Mouse (Mus musculus): ENCODE data around the gene Thsd4.

The Thsd4 gene

DNA sequence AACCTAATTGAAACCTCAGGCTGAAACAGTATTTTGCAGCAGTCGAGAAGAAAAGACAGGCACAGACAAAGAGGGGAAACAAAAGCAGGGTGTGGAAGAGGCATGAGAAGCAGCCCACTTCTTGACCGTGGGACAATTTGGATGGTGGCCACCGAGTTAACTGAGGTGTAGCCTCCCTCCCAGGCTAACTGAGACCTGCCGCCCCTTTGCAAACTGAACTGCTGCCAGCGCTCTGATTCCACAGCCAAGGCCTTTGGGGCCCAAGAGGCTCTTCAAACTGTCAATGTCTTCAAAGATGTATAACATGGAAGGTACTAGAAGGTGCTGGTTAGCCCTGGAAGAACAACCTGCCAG, 254.6 kb downstream of the Thsd4 start:
- no peak for DNase-seq (ENCODE audit: low read depth, low spot score)

DNA sequence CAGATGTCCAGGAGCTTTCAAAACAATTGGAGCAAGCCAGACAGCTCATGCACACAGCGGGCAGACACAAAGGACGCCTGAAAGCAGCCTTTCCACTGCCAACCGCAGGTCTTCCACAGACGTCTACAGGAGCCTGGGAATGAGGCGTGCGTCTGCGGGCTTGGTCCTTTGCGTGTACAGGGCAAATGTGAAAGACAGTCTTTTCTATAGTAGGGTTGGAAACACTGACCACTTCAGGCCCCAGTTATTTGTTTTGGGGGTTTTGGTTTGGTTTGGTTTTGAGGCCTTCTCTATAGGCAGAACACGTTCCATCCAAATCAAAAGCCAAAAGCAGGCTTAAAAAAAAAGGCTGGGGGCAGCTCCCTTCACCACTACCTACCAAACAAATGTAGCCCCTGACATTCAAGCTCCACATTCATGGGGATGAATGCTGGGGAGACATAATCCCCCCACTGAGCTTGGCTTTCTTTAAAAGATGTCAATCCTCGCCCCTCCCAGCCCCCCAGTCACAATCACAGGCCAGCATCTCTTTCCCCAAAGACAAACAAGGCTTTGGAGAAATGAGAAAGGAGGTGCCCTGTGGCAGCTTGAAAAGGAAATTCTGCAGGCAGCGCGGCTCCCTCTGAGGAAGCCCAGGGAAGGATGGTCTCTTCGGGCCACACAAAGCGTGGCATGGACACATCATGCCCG, 255.1 kb downstream of the Thsd4 start:
- no peak for DNase-seq (ENCODE audit: low read depth, low spot score)

DNA sequence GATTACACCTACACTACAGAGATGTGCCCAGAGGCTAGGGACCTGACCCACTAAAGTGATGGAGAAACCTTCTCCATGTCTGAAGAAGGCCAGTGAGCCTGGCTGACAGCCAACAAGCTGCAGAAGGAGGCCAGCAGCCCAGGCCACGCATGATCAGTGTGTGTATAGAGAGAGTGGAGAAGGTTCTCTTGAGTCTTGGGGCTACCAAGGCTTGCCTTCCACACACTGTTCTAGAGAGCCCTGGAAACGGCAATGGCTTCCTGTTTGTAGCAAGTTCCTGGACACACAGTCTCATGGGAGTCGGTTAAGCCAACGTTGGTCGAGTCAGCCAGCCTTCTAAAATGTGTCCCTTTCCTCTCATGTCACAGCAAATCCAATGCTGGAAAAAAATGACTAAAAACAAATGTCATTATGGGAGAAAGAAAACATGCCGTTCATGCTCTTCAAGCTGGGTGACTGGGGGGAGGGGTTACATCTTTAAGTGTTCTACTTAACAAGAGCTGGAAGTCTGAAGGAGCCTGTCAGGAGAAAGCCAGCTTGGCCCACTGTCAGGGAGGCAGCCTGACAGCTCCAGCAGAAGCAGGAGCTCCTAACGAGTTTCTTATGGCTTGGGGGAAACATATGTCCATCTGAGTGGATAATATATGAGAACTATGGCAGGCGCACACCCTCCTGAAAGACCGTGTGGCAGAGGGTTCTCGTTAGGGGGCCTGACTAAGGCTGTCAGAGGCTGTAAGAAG, 257.1 kb downstream of the Thsd4 start:
- DNase-seq (ENCODE audit: low read depth, low spot score) = no peak

DNA sequence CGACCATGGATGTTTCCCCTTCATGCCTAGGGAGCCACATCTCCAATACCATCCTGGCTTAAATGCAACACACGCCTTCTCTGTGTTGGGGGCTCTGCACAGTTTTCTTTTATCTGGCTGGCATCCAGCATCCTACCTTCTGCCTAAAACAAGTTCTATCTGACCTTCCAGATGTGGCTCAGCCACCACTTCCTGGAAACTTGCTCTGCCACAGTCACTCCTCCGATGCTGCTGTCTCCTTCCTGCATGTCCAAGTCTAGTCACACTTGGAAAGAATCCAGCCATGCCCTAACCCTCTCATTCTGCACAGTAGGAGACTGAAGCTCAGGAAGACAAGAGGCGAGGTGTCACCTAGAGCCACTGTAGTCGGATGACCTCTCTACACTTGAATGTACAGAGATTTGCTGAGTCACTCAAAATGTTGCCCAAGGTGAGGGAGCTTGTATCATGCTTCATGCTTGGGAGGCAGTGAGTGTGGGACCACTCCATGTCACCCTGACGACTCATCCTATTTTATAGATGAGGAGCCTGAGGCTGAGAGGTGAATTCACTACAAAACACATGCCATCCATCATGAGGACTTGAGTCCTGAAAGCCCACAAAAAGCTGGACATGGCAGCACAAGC, 259.2 kb downstream of the Thsd4 start:
- no peak for DNase-seq (ENCODE audit: low read depth, low spot score)

DNA sequence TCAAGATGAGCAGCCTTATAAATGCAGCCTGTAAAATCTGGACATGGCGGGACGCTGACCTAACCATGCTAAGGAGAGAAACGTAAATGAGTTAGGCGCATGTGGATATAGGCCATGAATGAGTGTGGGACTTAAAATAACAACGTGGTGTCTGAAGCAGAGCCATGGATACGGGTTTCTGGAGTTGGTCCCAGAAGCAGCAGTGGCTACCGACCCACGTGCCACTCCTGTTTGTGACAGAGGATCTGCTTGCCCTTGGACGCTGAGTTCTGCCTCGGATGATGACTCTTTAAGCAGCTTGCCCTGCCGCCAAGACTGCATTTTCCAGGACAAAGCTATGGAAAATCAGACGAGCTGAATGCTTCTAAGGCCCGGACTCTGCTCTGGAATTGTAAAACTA, 262.2 kb downstream of the Thsd4 start:
- DNase-seq (ENCODE audit: low read depth, low spot score) = no peak

DNA sequence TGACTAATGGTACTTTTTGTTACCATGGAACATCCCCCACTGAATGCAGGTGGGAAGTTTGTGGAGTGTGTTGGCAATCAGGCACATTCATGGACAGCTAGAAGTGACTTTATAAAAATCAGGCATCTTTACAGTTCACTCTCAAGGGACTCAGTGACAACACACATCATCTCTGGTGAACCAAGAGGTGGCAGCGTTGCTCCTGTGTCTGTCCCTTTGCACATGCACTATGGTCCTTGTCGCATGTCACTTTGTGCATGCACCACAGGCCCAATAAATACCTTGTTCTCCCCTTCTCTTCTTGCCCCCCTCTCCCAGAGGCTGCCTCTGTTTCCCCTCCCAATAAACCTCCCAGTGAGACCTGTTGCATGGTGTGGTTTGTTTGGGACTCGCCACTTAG, 270.1 kb downstream of the Thsd4 start:
- no peak for DNase-seq (ENCODE audit: low read depth, low spot score)

DNA sequence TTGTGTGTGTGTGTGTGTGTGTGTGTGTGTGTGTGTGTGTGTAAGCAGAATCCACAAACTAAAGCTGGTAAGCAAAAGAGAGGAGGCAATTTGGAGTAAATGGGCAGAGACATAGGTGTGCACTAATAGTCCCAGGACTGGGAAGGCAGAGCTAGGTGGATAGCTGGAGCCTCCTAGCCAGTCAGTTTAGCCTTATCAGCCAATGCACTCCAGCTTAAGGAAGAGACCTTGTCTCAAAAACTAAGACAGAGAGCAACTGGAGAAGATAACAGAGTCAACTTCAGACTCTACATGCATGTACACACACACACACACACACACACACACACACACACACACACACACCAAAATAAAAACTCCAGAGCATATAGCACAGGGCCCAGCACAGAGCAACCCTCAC, 271.4 kb downstream of the Thsd4 start:
- no peak for DNase-seq (ENCODE audit: low read depth, low spot score)

DNA sequence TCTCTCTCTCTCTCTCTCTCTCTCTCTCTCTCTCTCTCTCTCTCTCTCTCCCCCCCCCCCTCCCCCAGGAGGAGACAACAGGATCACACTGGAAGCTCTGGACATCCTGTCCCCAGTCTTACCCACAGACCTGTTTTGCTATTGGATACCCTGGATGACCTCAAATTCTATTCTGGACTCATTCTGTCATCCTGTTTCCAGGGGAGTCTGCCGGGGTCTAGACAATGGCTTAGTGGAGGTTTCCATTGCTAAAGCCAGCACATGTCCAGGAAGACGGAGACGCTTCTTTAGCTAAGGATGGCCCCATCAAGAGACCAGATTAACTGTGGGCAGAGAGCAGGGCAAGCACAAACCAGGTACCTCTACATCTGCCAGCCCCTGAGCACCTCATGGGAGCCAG, 273.8 kb downstream of the Thsd4 start:
- DNase-seq (ENCODE audit: low read depth, low spot score) = no peak

DNA sequence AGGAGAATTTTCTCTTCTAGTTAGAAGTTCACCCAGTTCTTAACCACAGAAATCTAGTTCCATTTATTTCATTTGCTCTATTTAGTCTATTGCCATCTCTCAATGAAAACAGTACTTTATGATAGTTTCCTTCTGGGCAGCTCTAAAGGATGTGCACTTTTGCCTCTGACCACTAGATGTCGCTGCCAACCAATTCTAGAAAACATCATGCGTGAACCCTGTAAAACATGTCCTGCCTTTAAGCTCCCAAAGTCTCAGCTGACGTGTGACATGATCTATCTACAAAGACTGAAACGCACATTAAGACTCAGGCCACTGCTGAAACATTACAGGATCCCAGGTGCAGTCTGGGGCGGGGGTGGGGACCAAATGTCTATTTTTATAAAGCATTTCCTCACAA, 276.9 kb downstream of the Thsd4 start:
- DNase-seq (ENCODE audit: low read depth, low spot score) = peak; percentile 27

DNA sequence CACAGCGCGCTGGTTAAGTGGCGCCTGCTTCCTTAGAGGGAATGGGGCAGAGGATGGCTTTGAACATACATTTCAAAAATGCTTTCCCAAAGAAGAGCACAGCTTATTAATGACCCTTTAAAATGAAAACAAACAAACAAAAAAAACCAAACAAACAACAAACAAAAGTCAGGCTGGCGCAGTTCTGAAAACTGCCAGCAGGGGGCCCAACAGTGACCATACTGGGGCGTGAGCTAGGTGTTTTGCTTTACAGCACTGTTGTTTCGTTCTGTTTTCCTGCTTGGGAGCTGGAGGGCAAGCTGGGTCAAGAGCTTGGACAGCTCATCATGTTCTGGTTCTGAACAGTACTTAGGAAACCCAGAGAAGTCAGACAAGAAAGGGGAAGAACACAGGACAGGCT, 278.3 kb downstream of the Thsd4 start:
- DNase-seq (ENCODE audit: low read depth, low spot score) = no peak

DNA sequence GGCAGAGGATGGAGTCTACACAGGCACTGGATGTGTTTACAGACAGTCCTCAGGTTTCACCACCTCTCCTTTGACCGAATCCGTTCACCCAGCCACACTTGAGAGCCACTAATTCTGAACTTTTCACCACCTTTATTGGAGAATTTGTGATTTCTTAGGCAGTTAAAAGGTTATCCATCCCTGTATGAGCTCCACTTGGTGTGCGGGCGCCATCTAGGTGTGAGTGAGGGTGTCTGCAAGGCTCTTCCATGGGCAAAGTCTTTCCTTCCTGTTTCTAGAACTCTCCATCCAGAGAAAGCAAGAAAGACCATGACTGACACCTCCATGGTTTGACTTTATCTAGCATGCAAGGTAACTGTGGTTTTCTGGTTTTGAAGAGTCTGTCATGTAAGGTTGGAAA, 284.2 kb downstream of the Thsd4 start:
- DNase-seq (ENCODE audit: low read depth, low spot score) = no peak

DNA sequence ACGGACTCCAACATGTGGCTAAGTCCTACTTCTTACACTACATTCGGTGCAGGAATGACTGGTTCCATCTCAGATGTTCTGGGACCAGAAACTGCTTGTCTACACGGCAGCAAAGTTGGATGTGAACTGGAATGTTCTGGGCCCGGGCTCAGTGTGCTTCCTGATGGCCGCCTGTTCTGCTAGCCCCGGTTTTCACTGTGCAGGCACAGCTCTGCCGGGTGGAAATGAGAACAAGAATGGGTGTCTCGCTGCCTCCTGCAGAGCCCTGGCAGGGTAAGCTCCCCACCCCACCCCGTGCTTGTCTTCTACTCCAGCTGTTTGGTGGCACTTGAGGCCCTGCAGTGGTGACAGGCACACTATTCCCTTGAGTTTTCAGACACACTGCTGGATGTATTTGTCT, 285.7 kb downstream of the Thsd4 start:
- no peak for DNase-seq (ENCODE audit: low read depth, low spot score)

DNA sequence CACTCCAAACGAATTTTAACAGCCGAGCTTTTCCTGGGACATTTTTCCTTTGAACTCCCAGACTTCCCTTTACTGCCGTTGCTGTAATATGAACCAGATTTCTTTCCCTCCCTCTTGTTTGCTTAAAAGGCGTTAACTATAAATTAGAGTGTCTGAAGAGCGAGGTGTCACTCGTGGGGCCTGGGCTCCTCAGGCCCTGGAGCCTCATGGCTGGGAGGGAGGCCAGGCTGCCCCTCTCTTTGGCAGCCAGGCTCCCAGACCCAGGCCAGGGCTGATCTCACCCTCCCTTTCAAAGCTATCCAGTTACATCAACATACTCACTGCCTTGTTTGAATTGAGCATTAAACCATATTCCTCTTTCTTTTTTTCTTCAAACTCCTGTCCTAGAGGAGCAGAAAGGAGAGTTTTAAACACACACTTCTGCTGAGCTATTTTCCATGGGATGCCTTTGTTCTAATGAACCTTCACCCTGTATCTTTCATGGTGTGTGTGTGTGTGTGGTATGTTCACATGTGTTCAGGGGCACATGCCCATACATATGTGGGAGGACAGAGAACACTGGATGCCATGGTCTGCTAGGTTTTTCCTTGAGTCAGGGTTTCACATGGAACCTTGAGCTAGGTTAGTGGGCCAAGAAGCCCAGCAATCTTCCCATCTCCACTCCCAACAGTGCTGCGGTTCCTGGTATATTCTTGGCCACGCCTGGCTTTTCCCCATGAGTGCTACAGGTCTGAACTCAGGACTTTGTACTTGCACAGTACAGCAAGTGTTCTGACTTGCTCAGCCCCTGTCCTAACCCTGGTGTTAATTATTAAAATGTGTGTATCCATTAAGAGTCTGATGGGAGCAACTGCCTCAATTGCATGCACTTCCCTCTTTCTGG, 287.4 kb downstream of the Thsd4 start:
- no peak for DNase-seq (ENCODE audit: low read depth, low spot score)

DNA sequence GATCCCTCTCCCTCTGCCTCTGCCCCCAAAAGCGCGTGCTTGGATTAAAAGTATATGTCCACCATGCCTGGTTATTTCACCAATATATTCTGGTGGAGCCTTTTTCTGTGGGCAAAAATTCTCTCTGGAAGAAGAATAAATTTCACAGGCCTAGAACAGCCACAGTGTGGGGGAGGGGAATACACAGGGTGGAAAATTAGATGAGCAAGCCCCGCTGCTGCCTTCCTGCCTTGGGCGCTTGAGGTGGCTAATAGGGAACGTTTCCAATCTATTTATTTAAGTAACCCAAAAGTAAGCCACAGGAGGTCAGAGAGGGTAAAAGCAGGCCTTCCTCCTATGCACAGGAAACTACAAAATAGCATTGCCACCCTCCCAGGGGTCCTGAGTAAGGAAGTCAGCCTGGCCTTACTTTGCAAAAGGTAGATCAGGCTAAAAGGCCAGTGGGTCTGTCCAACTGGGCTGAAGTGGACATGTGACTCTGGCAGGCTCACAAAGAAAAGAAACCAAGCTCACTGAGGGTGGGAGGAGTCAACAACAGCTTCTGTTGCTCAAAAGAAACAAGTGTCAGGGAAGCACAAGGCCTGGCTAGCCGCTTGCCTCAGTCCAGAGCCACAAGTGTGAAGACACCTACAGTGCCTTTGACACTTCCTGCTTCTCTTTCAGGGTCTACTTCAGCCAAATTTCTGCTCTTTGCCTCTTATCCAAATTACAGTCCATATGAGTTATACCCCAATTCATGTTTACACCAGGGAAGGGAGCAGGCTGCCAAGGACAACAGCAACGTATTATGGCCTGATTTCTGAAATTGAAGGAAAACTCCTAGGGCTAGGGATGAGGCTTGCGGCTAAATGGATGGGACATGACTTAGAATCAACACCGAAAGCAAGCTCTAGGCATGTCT, 289.6 kb downstream of the Thsd4 start:
- no peak for DNase-seq (ENCODE audit: low read depth, low spot score)

DNA sequence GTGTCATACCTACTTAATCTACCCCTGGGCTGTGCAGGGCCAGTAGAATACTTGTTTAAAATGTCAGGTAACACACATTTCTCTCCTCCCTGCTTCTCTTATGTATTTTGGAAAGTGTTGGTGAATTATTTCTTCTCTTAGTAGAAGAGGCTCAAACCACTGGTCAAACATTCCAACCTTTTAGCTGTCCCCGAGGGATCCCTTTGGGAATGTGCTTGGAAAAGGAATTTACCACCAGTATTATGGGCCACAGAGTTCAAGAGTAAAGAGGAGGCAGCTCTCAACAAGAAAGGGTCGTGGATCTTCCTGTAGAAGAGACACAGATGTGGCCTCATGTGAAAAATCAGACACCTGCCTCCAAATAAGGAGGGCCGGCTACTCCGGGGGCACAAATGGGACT, 292.4 kb downstream of the Thsd4 start:
- no peak for DNase-seq (ENCODE audit: low read depth, low spot score)

DNA sequence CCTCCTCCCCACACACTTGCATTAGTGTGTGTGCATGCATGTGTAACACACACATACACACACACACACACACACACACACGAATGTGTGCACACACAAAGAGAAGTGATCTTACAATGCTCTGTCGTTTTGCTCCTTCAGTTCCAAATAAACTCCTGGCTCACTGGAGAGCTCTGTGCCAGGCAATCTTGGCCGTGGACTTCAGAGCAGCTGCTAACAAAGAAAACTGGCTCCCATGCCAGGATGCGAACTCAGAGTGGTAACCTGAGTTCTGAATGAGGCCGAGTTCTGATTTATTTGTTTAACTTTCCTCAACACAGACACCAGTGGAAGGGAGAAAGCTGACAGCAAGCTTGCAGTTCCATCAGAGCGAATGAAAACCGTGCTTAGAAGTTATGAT, 294.1 kb downstream of the Thsd4 start:
- DNase-seq (ENCODE audit: low read depth, low spot score) = no peak

DNA sequence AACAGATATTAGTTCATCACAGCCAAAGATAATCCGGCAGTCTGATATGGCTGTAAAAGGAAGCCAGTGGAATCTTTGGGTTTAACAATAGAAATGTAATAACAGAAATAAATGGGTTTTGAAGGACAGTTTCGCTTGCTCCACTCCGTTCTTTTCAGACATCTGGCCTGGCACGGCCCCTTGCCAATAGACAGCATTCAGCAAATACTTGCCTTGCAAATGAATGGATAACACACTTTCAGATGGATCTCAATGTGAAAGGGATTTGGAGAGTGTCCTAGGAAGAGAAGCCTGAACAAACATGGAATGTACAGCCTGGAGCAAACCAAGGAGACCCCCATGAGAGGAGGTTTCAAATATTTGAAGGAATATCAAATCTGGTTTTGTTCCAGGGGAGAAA, 295.2 kb downstream of the Thsd4 start:
- DNase-seq (ENCODE audit: low read depth, low spot score) = no peak

DNA sequence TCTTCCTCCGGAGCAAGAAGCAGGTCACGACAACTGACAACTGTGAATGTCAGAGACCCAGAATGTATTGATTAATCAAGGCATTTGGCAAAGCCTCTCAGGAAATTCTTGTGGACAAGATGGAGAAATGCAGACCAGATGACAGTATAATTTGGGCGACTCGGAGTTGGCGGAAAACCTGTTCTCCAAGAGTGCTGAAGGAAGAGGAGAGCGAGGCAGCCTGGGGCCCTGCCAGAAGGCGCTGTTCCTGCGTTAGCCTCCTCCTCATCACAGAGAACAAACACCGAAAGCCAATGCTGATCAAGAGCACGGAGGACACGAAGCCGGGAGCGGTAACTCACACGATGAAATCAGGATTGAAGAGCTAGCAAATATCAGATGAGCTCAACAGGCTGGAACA, 295.7 kb downstream of the Thsd4 start:
- DNase-seq (ENCODE audit: low read depth, low spot score) = no peak

DNA sequence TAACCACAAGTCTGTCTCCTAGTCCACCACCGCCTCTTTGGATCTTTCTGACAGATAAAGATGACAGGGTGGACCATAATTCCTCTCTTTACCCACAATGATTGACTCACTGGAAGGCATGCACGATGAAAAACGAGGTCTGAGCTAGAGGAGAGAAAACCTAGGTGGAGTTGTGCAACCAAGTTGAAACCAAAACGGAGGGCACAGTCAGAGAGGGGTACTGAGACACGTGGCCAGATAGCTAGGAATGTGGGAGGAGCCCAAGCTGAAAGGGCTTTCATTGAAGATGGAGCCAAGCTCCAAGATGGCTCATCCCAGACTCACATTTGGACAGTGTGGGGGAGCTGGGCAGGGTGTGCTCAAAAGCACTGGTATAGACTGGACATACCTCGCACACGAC, 296.4 kb downstream of the Thsd4 start:
- DNase-seq (ENCODE audit: low read depth, low spot score) = no peak

DNA sequence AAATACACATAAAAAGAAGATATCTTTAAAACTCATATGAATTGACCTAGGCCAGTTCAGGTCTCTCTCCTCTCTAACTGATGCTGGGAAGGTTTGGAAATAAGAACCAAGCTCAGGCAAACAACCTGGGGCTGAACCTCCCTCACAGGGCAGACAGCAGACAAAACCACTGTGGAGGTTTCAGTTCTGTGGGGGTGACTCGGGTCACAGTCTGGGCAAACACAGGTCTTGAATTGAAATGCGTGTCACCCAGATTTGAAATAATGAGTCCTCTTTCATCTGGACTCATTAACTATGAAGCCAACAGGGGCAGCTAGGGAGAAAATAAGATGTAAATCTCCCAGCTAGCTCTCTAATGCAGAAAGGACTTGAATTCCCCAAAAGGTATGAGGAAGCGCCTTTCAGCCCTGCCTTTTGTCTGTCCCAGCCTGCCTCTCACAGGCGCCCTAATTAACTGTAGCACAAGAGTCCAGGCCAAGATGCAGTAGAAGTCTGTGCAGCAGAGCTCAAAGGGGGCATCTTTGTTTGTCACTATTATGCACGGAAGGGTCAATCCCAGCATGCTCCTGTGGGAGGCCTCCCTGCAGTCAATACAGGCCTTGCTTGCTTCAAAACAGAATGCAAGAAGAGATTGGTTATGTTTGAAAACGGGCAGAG, 297.7 kb downstream of the Thsd4 start:
- no peak for DNase-seq (ENCODE audit: low read depth, low spot score)

DNA sequence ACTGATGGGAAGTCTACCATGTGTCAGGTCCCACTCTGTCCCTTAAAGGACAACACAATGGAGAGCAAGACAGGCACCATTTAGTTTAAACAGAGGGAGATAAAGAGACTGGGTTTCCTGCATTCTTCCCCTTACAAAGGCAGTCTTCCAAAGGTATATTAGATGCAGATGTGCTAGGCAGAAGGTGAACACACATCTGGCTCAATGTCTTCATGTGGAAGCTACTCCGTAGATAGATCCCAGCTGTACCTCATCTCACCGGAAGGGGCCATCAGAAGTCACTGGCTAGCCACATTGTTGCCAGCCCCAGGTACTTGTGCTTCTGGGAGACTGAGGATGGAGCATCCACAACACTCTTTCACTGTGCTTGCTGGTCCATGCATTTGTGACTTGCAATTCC, 301.4 kb downstream of the Thsd4 start:
- DNase-seq (ENCODE audit: low read depth, low spot score) = no peak

Measured in CD4-positive helper T cell, adult 2 months (primary cell).